Mouse (Mus musculus): Measurements from ENCODE around the gene Nccrp1.

DNA sequence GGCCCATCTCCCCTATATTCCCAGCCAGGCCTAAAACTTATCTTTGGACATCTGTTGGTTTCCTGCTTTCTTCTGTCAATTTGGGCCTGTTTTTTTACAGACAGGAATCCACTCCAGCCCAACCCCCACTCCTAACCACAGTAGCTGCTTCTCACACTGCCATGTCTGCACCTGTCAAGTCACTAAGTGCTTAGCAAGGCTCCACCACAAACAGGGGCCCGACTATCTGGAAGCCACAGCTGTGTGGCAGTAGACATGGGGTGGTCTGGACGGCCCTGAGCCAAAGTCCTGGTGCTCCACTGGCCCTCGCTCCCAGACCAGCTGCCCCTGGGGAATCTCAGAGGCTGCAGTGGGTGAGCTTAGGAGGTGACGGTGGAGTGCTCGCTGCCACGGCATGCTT, 10.7 kb upstream of the Nccrp1 start:
- TF ChIP-seq GATA1 (IDR thresholded peaks at IDR 0.05; ENCODE audit: borderline replicate concordance, low read length): no peak
- no peak for TF ChIP-seq FLI1 (IDR thresholded peaks at IDR 0.05; ENCODE audit: low read length)

All from megakaryocyte, embryonic 14.5 days (primary cell).